Mouse (Mus musculus) urinary bladder, postnatal 36 days (tissue): ENCODE results near the gene Dkk2.
"Not testable (repeated sequence)": the region's sequence is repeated elsewhere in the genome, so short reads cannot be mapped to it uniquely, and the experiment has no call there.

Experiments
- DNase-seq, 2 experiments: peaks; one replicate each; pipeline ENCODE4 v3.0.0; 2022; ENCODE audit warnings: low spot score in 2 of 2, mixed read lengths in 1 of 2

Dkk2 gene

DNA sequence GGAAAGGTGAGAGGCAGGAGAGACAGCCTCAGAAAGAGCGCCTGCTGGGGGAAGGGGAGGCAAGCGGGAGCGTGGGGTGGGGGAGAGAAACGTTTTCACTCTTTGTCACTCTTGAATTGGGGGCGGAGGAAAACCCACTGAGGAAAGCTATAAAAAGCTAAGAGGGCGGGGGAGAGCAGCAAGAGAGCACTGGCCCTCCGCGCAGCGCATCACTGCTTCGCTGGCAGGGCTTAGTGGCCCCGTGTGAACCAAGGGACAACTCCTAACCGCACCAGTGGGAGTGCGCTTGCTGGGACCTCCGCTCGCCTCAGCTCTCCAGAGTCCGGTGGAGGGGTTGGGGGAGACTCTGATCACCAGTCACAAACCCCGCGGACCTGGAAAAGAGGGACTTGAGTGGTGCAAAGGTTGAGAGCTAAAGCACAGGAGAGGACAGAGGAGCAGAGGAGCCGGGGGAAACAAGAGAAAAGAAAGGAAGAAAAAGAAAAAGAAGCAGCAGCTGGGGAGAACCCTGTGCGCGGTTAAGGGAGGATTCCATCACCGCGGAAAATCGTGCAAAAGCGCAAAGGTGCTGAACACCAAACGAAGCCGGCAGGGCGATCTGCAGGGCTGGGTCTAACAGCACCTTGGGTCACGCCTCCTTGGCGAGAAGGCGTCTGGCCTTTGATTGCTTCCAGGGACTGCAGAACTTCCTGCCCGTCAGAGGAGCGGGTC is at the start of gene Dkk2:
Dkk2 (plus strand) TSS at position 181 of the 711 bp plus-strand sequence.
- DNase-seq: no peak

DNA sequence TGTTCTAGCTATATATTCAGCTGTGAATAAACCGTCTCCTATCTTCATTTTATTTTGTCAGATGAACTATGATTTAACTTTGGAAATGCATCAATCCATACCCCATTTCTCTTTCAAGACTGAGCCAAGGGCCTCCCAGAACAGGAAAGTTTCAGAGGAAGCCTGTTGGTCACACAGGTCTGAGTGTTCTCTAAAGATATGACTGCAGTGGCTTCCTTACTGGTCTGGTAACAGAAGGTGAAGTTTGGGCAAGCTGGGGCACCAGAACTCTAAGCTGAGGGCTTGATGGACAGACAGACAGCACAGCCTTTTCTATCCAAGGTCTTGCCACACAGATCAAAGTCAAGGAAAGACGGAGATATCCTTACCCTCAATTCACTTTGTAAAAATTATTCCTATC is 48.4 kb upstream of the Dkk2 start:
- DNase-seq: no peak

DNA sequence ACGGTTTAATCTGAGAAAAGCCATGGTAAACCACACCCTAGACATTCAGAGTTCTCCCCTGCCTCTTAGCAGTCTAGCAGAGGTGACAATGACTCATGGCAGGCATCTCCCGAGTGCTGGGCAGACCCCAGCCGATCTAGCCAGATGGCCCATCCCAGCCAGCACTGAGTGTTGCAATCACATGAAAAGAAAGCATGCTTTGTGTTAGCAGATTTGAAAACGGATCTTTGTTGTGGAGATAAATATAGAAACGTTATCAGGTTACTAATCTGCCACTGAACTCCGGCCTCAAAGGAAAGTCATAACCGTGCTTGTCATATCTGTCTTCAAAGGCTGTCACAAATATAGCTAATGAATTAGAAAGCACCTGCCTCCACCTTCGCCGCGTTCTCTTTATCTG is 47.4 kb upstream of the Dkk2 start:
- DNase-seq: no peak

DNA sequence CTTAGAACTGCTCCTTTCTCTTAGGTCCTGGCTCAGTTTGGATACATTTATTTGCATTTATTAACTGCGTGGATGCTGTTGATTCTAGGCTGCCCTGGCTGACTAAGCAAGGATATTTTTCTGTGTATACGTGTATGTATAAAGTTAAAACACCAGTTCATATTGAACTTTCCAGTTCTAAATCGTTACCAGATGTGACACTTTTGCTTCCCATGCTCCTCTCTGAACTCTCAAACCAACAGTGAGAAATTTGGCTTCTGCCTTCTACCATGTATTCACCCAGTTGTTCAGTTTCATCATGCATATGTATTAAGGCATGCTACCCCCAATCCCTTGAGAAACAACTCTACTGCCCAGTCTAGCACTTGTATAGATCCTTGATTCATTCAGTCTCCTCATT is 45.0 kb upstream of the Dkk2 start:
- DNase-seq: no peak

DNA sequence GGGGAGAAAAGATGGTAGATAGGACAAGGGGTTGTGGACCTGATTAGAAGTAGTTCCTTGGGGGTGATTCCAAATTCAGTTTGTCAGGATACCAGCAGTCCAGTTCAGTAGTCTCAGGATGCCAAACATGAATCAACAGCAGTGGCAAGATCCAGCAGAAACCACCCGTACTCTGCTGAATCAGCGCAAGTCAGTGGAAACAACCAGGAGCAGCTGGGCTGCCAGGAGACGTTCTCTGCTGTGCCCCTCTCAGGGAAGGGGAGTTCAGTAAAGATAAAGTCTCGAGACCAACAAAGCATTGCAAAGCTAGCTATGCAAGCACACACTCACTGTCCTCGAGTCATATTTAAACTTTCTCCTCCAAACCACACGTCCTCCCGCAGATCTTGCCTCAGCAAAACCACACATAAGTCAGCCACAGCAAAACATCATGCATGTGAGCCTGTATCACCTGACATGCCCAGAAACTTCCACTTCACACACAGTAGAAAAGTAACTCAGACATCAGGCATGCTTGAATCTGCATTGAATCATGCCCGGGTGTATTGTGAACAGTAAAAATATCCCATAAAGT is 34.1 kb upstream of the Dkk2 start:
- DNase-seq: no peak

DNA sequence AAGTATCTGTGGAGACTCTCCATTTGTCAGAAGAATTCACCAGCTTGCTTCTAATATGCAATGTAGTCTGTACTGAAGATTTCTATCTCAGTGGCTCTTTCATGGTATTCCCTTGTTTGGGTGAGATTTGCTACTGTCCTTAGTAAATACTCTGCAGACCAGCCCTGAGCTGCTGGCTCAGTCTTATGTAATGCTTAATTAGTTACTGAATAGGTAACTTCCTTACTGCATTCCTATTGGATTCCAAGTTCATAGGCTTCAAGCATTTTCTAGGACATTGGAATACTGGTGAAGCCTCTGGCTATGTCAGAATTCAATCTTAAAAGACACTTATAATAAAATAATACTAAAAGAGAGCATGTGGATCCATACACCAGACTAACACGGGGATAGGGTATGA is 22.3 kb upstream of the Dkk2 start:
- not testable (repeated sequence) for DNase-seq

DNA sequence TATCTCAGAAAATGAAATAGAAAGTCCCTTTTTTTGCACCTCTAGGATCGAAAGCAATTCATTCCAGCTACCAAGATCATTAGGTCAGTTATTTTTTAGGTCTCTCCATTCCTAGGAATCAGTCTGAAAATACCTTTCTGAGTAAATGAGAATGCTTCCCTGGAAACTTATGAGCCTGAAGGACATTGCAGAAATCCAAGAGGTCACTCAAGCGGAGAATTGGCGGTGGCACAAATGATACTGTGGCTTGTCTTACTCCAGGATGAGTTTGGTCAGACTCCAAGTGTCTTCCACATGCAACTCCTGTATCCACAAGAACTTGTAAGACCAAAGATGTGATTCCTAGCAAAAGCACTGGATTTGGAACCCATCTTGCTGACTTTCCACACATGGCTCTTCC is 21.7 kb upstream of the Dkk2 start:
- DNase-seq: no peak

DNA sequence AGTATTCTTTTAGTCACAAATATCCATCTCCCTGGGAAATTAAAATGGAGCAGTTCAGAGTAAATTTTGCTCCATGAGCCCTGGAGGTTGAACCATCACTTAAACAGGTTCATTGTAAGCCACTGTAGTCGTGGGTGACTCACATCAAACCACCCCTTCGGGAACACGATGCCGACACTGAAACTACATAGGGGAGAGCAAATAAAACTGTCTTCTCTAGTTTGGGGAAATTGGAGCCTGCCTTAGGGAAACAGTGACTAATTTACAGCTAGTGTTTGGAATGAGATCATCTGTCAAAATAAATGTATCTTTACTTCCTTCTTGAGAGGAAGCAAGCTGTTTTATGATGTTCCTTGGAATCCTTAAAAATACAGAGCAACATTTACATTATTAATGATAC is 21.1 kb upstream of the Dkk2 start:
- no peak for DNase-seq

DNA sequence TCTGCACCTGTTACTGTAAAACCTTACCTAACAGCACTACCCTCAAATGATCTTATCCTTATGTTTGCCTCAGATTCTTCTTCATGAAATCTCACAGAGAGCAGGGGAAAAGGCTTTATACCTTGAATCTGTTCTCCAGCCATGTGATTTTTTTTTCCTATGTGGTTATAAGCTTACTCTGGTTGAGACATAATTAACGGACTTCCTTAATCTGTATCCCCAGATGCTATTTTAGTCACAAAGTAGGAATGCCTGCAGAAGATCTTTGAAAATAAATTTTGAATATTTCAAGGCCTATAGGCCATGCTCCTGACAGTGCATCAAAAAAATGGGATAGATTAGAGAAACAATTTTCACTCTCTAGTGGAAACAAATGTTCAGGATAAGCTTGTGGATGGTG is 20.2 kb upstream of the Dkk2 start:
- no peak for DNase-seq

DNA sequence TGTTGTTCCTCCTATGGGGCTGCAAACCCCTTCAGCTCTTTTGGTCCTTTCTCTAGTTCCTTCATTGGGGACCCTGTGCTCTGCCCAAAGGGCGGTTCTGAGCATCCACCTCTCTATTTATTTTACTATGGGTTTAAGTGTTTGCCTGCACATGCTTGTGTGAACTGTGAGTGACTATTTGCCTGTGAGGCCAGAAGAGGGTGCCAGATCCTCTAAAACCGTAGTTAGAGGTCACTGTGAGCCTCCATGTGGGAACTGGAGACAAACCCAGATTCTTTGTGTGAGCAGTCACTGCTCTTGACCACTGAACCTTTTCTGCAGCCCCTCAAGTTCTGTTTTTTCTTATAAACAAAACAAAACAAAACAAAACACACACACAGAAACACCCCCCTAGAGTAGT is 14.1 kb upstream of the Dkk2 start:
- DNase-seq: no peak

DNA sequence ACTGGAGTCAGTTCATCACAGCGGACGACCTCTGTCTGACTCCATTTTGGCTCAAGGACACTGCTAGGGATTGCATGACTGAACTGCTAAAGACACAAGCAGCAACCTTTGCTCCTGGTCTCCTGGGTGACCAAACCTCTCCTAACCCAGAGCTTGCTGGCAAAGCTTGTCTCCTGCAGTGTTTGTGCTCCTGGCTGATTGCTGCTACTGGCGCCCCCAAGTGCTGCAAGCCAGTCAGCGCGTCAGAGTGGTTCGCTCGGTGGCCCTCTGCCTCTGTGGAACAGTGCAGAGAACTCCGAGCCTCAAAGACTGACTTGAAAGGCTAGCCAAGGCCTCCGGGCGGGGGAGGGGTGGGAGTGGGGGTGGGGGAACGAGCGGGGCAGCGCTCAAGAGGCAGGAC is 1.1 kb upstream of the Dkk2 start:
- DNase-seq: no peak

DNA sequence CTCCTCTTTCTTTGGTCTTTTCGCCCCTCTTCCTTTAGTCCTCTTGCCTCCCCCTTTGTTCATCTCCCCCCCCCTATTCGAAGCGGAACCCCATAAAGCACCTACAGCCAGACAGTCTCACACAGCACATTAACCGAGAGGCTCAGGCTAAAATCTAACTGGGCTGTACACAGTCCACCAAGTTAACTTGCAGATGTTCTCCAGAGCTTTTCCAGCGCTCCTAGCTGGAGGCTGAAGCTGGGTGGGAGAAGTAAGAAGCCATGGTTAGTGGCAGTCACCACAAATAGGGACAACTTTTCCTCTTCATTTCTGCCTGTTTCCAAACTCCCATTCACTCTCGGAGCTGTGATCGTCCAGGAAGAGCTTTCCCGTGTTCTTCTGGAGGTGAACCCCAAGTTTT is 412 bp upstream of the Dkk2 start:
- DNase-seq: no peak

DNA sequence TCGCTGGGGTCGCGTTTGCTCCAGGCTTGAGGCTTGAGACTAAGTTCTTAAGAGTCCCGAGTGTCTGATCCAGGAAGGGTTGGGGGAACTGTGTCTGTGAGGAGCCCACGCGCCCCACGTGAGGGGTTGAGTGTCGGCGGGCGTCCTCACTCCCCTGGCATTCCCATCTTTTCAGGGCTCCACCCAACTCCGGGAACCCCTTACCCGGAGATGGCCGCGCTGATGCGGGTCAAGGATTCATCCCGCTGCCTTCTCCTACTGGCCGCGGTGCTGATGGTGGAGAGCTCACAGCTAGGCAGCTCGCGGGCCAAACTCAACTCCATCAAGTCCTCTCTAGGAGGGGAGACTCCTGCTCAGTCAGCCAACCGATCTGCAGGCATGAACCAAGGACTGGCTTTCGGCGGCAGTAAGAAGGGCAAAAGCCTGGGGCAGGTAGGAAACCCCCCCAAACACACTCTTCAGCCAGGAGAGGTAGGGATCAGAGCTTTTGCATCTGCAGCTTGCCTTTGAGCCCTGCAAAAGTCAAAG is 795 bp downstream of the Dkk2 start:
- DNase-seq: no peak

DNA sequence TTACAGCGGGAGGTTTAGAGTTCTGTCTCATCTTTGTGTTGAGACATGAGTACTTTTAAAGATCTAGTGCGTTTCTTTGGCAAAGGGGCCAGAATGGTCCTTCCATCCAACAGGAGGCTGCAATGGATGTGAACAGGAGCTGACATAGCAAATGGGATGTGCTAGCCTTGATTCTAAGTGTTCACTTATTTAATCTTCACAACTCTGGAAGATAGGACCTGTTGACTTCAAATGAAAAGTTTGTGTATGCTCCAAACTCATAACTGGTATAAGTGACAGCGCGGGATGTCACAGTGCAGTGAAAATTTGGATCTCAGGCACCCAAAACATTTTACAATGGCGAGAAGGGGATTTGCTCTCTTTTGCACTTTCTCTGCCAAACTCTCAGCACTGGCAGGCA is 1.4 kb downstream of the Dkk2 start:
- no peak for DNase-seq

DNA sequence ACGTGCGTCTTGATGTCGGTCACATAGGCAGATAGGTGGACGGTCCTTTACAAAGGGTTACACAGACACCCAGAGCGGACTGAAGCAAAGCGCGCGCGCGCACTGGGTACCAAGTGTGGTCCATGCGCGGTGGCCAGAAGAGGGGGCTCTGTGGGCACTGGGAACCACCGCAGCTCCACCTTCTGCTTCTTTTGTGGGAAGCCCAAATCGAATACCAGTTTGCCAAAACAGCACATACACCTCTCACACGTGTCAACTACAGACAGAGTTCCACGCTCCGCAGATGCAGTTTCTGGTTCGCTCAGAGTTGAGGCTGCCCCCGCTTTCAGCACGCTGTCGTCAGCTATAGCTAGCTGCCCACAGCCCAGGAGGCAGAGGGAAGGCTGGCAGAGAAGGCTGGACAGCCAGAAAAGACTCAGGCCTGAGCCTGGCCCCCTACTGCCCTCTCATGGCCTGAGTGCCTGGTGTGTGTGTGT is 2.0 kb downstream of the Dkk2 start:
- DNase-seq: no peak

DNA sequence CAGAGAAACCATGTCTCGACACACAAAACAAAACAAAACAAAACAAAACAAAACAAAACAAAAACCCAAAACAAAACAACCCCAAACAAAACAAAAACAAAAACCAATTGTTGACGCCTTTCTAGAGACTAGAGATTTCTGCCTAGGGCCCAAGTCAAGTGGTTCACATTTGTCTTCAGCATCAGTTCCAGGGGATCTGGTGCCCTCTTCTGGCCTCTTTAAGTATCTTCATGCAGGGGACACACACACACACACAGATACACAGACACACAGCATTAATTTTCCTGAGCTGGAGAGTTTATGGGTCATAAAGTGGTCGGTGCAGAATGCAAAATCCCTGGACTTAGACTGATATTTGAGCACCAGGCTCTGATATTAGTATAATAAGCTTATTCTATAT is 7.9 kb downstream of the Dkk2 start:
- DNase-seq: no peak

DNA sequence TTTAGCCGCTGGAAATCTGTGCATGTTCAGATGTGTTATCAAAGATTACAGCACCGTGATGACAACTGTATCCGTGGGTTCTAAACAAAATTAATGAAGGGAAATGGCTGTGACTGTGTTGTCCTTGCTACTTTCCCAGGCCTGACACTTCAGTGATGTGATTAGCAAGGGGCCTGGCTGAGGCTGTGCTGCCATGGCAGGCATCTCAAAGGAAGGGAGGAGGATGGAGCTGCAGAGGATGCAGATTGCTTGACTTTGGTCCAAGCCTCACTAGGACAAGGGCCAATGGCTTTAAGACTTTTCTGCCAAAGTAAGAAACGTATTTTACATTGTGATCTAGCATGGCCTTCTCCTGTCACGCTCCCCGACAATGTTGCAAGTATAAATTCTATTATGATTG is 11.2 kb downstream of the Dkk2 start:
- no peak for DNase-seq

DNA sequence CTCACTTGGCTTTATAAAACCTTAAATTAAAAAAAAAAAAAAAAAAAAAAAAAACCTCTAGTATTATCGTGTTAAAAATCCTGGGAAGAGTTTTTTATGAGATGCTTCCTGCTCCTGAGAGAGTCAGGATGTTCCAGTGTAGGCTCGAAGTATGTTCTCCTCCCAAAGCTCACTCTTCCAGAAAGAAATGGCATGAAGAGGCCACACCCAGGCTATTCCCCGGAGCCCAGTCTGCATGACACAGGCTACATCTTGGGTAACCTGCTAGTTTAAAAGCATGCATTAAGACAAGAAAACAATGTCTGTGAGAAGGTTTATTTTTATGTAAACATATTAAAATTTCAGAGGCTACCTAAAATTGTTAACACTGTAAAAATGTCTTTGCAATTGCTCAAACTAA is 15.7 kb downstream of the Dkk2 start:
- no peak for DNase-seq

DNA sequence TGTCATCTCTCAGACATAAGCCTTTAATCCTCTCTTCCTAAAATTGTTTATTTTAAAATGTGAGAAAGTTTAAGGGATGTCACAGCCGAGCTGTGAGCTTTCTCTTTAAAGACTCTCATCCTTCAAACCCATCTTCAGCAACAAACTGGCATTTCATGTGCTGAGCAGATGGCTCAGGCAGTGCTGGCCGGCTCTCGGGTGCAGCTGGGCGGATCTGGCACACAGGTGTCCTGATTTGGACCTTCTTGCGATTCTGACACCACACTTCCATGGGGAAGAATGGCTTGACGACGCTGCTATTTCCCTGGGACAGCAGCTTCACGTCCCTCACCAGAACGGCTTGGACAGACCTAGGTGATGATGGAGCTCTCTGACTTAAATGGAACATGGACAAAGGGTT is 17.9 kb downstream of the Dkk2 start:
- no peak for DNase-seq

DNA sequence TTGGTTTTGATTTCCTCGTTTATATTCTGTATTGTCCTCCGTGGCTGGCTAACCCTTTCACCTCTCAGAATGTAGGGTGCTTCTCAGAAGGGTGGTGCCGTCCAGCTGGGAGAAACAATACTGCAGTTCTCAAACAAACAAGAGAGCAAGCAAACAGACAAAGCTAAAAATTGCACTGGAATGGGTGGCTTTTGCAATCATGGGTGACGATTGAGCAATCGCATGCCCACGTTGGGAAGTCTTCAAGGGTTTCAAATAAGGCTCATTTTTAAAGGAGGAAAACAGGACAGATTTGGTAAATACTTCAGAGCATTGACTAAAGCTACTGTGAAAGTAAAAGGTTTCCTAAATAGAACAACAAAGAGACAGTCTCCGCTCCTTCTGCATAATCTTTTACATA is 18.4 kb downstream of the Dkk2 start:
- peak in 1 of 2 experiments; percentile 32 for DNase-seq

DNA sequence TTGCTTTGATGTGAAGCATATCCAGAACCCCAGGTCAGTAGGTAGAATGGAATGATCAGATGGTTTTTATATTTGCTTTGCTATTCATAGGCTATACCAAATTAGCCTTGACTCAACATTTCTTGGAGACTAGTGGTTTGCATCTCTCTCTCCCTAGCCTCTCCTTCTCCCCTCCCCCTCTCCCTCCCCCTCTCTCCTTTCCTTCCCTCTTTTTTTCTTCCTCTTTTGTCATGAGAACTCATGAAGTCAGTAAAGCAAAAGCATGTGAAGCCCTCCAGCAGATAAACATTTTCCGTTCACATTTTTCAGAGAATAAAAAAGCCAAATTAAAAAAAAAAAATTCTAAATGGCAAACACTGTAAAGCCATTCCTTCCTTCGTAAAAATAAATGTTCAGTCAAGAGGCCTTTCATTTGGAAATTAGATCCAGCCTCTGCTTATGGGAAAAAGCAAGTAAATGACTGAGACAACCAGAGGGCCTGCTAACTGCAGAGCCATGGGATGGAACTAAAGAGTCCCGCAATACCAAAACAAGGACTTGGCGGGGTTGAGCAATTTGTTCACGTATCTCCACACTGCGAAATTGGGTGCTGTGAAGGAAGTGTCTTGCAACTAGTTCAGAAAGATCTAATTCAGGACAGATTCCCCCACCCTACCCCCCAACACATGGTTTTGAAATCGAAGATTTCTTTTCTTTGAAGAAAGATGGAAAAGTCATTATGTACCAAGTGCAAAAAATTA is 30.9 kb downstream of the Dkk2 start:
- no peak for DNase-seq

DNA sequence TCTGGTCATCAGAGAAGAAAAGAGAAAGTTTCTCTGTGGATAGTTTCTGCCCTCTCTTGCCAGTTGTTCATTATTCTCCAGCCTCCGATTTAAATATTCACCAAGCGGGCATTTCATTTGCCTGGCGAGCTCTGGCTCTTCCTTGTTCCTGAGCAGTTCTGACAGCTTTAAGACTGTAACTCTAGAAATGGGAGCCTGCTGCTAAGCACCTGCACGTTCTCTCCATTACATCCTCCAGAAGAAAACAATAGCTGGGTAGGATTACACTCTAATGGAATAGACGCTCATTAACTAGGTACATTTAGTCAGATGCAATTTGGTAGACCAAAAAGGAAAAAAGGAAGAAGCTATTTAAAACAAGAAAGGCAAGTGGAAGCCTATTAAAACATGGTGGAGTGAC is 36.3 kb downstream of the Dkk2 start:
- DNase-seq: no peak

DNA sequence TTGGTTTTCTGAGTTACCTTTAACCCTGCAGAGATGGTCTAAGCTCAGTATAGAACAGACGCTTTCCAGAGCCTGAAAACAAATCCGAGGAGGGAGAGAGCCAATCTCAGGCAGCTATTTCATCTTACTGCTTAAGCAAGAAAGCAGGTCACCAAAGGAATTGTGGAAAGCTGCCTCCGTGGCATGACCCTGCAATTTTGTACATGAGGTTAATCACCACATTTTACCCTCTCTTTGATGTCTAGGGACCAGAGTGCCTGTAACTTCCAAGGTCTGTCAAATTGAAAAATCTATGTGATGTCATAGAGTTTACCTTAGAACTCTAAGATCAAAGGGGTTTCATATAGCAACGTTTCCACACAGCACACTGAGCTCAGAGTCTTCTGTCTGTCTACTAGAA is 37.5 kb downstream of the Dkk2 start:
- no peak for DNase-seq
